ENCODE assay signal across 8 mouse cellular contexts in the genomic region with DNA sequence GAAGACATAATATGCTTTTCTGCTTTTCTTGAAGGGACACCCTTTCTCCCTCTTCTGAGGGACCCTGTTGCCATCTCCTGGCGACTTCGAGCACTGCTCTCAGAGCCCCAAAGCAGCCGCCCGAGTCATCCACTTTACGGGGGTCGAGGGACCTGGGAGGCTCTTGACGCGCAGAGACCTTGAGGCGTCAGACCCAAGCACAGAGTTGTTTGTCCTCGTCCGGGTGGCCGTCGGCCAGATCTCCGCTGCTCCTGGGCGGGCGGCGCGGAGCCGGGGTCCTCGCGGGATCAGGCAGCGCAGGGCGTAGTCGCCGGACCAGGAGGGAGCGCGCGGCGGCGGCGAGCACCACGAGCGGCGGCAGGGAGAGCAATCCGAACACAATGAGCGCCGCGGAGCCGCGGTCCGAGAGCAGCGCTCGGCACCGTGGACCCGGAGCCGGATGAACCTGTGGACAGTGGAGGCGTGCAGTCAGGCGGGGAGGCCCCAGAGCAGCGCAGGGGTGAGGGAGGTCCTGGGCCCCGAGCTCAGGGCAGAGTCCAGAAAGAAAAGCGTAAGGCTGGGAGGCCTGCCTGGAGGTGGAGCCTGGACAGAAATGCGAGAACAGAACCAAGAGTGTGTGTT. TPM values are rescaled to one million over a fixed set of nuclear protein-coding genes. Genes with fewer than 3 reads are reported as not detected.
A peak's percentile ranks its signal among the peaks of the same experiment; 100 is the strongest.
DNase-seq lines count a peak whose midpoint lies in the region; ATAC-seq lines count a peak whose summit lies in the region.

No protein-coding gene starts in this region.

- H3K9me3 ChIP-seq in heart, embryonic 11.5 days (replicated peaks; ENCODE audit: control insufficient read depth, low read length), result no peaks in the 10 kb centered on the region
- no peaks in the 10 kb centered on the region for H3K9me3 ChIP-seq in kidney, embryonic 15.5 days (replicated peaks)
- H3K9me3 ChIP-seq in liver, embryonic 15.5 days (replicated peaks), result no peaks in the 10 kb centered on the region
- no peaks in the 10 kb centered on the region for H3K9me3 ChIP-seq in neural tube, embryonic 11.5 days (ENCODE audit: control insufficient read depth, low read length)
- no peaks in the 10 kb centered on the region for H3K9me3 ChIP-seq in stomach, embryonic 16.5 days (replicated peaks; ENCODE audit: control insufficient read depth, low read length)

- ATAC-seq in erythroblast, adult 5-6 weeks (replicated peaks; ENCODE audit: low FRiP score, poor library complexity, severe bottlenecking), result peak; percentile 68
- peak; percentile 72 for ATAC-seq in heart, embryonic 11.5 days (replicated peaks; ENCODE audit: insufficient number of reproducible peaks, low FRiP score, low TSS enrichment)
- peak; percentile 86 for ATAC-seq in kidney, embryonic 15.5 days (replicated peaks; ENCODE audit: low FRiP score)
- ATAC-seq in liver, embryonic 15.5 days (ENCODE audit: insufficient read depth), result peak; percentile 68
- peak; percentile 81 for ATAC-seq in neural tube, embryonic 11.5 days (ENCODE audit: insufficient read depth, low FRiP score, low TSS enrichment)
- ATAC-seq in stomach, embryonic 16.5 days (ENCODE audit: insufficient read depth, low FRiP score), result peak; percentile 83

- H3K4me1 ChIP-seq in heart, embryonic 11.5 days (ENCODE audit: control insufficient read depth, insufficient read depth, low read length), result peaks cover 20% of the 10 kb centered on the region
- peaks cover 19% of the 10 kb centered on the region for H3K4me1 ChIP-seq in kidney, embryonic 15.5 days
- H3K4me1 ChIP-seq in liver, embryonic 15.5 days (replicated peaks), result peaks cover 34% of the 10 kb centered on the region
- 0 out of 2 replicates have a peak, but pooled peaks cover 2% of the 10 kb centered on the region for H3K4me1 ChIP-seq in neural tube, embryonic 11.5 days (ENCODE audit: control insufficient read depth, insufficient read depth, low read length)
- H3K4me1 ChIP-seq in stomach, embryonic 16.5 days (ENCODE audit: control insufficient read depth, insufficient read depth, low read length), result peaks cover 7% of the 10 kb centered on the region; the same call in 1 of the 2 replicates

- under 1% methylated on average over 52 of the region's 52 CpGs for WGBS in heart, embryonic 11.5 days (ENCODE audit: insufficient replicate concordance)
- under 1% methylated on average over 52 of the region's 52 CpGs for WGBS in kidney, embryonic 15.5 days
- WGBS in liver, embryonic 15.5 days (ENCODE audit: insufficient replicate concordance), result under 1% methylated on average over 52 of the region's 52 CpGs
- 1% methylated on average over 51 of the region's 52 CpGs for WGBS in neural tube, embryonic 11.5 days
- WGBS in stomach, embryonic 16.5 days, result under 1% methylated on average over 52 of the region's 52 CpGs

- H3K27me3 ChIP-seq in heart, embryonic 11.5 days (ENCODE audit: control insufficient read depth, insufficient read depth, low read length), result no peaks in the 10 kb centered on the region
- H3K27me3 ChIP-seq in kidney, embryonic 15.5 days, result no peaks in the 10 kb centered on the region
- H3K27me3 ChIP-seq in liver, embryonic 15.5 days, result peaks cover 49% of the 10 kb centered on the region
- no peaks in the 10 kb centered on the region for H3K27me3 ChIP-seq in neural tube, embryonic 11.5 days (ENCODE audit: control insufficient read depth, insufficient read depth, low read length)
- H3K27me3 ChIP-seq in stomach, embryonic 16.5 days (ENCODE audit: control insufficient read depth, insufficient read depth, low read length), result no peaks in the 10 kb centered on the region

- H3K4me3 ChIP-seq in heart, embryonic 11.5 days (ENCODE audit: low read depth, low read length), result peak overlapping the region; percentile 57
- peak overlapping the region; percentile 70 for H3K4me3 ChIP-seq in kidney, embryonic 15.5 days (replicated peaks)
- H3K4me3 ChIP-seq in liver, embryonic 15.5 days (replicated peaks), result peak overlapping the region; percentile 63
- H3K4me3 ChIP-seq in neural tube, embryonic 11.5 days (ENCODE audit: low read depth, low read length), result peak overlapping the region; percentile 56
- H3K4me3 ChIP-seq in stomach, embryonic 16.5 days (replicated peaks; ENCODE audit: low read length), result peak overlapping the region; percentile 68

- peak overlapping the region; percentile 76 for H3K27ac ChIP-seq in heart, embryonic 11.5 days (ENCODE audit: low read depth, low read length)
- H3K27ac ChIP-seq in kidney, embryonic 15.5 days, result peak overlapping the region; percentile 86
- peak overlapping the region; percentile 64 for H3K27ac ChIP-seq in liver, embryonic 15.5 days (replicated peaks)
- peak overlapping the region; percentile 76 for H3K27ac ChIP-seq in neural tube, embryonic 11.5 days (ENCODE audit: low read depth, low read length)
- peak overlapping the region; percentile 82 for H3K27ac ChIP-seq in stomach, embryonic 16.5 days (ENCODE audit: low read length)

- H3K4me2 ChIP-seq in heart, embryonic 11.5 days, result peak overlapping the region; percentile 84
- H3K4me2 ChIP-seq in kidney, embryonic 15.5 days, result peak overlapping the region; percentile 92
- peak overlapping the region; percentile 90 for H3K4me2 ChIP-seq in liver, embryonic 15.5 days
- peak overlapping the region; percentile 68 for H3K4me2 ChIP-seq in neural tube, embryonic 11.5 days (ENCODE audit: low read depth)
- peak overlapping the region; percentile 76 for H3K4me2 ChIP-seq in stomach, embryonic 16.5 days (ENCODE audit: low read depth, low read length)

- H3K9ac ChIP-seq in heart, embryonic 11.5 days (ENCODE audit: low read depth, low read length), result peak overlapping the region; percentile 78
- peak overlapping the region; percentile 69 for H3K9ac ChIP-seq in kidney, embryonic 15.5 days
- H3K9ac ChIP-seq in liver, embryonic 15.5 days, result peak overlapping the region; percentile 65
- peak overlapping the region; percentile 86 for H3K9ac ChIP-seq in neural tube, embryonic 11.5 days (ENCODE audit: low read length)
- H3K9ac ChIP-seq in stomach, embryonic 16.5 days (ENCODE audit: low read length), result peak overlapping the region; percentile 92

- no peaks in the 10 kb centered on the region for H3K36me3 ChIP-seq in heart, embryonic 11.5 days (ENCODE audit: control insufficient read depth, insufficient read depth, low read length)
- no peaks in the 10 kb centered on the region for H3K36me3 ChIP-seq in kidney, embryonic 15.5 days
- no peaks in the 10 kb centered on the region for H3K36me3 ChIP-seq in liver, embryonic 15.5 days (replicated peaks)
- no peaks in the 10 kb centered on the region for H3K36me3 ChIP-seq in neural tube, embryonic 11.5 days (ENCODE audit: control insufficient read depth, insufficient read depth, low read length)
- H3K36me3 ChIP-seq in stomach, embryonic 16.5 days (ENCODE audit: control insufficient read depth, insufficient read depth, low read length), result no peaks in the 10 kb centered on the region

- peak; percentile 73 for DNase-seq in CD4-positive, CD25-positive, alpha-beta regulatory T cell, adult 2 months (ENCODE audit: low read depth, low spot score)
- peak; percentile 92 for DNase-seq in brain, adult 2 months (ENCODE audit: low read depth, low spot score)
- peak; percentile 83 for DNase-seq in neural tube, embryonic 11.5 days (ENCODE audit: low spot score)

RNA-seq across cellular contexts. Expression of a gene that starts 1.5 kb away (rescaled TPM):
- 1.3 TPM in 1 of 2 replicates, not detected in the other for total RNA-seq in erythroblast, adult 5-6 weeks (2015; ENCODE audit: low replicate concordance)
- total RNA-seq in erythroblast, adult 5-6 weeks (2017; ENCODE audit: low replicate concordance), result 0.42 and 1.3 TPM in 2 replicates
- 3.0 and 3.2 TPM in 2 replicates for polyA plus RNA-seq in heart, embryonic 11.5 days (2014; fragmentation: Nextera tagmentation; extraction: Ambion mirVana)
- 0.42 and 0.47 TPM in 2 replicates for polyA plus RNA-seq in kidney, embryonic 15.5 days (2015; fragmentation: Nextera tagmentation; extraction: Ambion mirVana)
- 0.13 and 0.22 TPM in 2 replicates for polyA plus RNA-seq in liver, embryonic 15.5 days (2015; fragmentation: Nextera tagmentation; extraction: Ambion mirVana)
- 0.33 and 0.49 TPM in 2 replicates for polyA plus RNA-seq in neural tube, embryonic 11.5 days (2014; fragmentation: Nextera tagmentation; extraction: Ambion mirVana)
- polyA plus RNA-seq in stomach, embryonic 16.5 days (2015; fragmentation: Nextera tagmentation; extraction: Ambion mirVana), result 0.35 and 0.43 TPM in 2 replicates

RNA-seq across cellular contexts. Expression of a gene that starts 6.0 kb away (rescaled TPM):
- 2.5 TPM in 1 of 2 replicates, not detected in the other for total RNA-seq in erythroblast, adult 5-6 weeks (2015; ENCODE audit: low replicate concordance)
- 1.7 and 4.3 TPM in 2 replicates for total RNA-seq in erythroblast, adult 5-6 weeks (2017; ENCODE audit: low replicate concordance)
- not detected in 2 replicates for polyA plus RNA-seq in heart, embryonic 11.5 days (2014; fragmentation: Nextera tagmentation; extraction: Ambion mirVana)
- 0.19 and 0.34 TPM in 2 replicates for polyA plus RNA-seq in kidney, embryonic 15.5 days (2015; fragmentation: Nextera tagmentation; extraction: Ambion mirVana)
- 0.07 TPM in 1 of 2 replicates, not detected in the other for polyA plus RNA-seq in liver, embryonic 15.5 days (2015; fragmentation: Nextera tagmentation; extraction: Ambion mirVana)
- not detected in 2 replicates for polyA plus RNA-seq in neural tube, embryonic 11.5 days (2014; fragmentation: Nextera tagmentation; extraction: Ambion mirVana)
- polyA plus RNA-seq in stomach, embryonic 16.5 days (2015; fragmentation: Nextera tagmentation; extraction: Ambion mirVana), result 0.31 and 0.35 TPM in 2 replicates

RNA-seq across cellular contexts. Expression of a gene that starts 9.7 kb away (rescaled TPM):
- total RNA-seq in erythroblast, adult 5-6 weeks (2015; ENCODE audit: low replicate concordance), result not detected in 2 replicates
- total RNA-seq in erythroblast, adult 5-6 weeks (2017; ENCODE audit: low replicate concordance), result not detected in 2 replicates
- polyA plus RNA-seq in heart, embryonic 11.5 days (2014; fragmentation: Nextera tagmentation; extraction: Ambion mirVana), result 0.89 and 1.1 TPM in 2 replicates
- polyA plus RNA-seq in kidney, embryonic 15.5 days (2015; fragmentation: Nextera tagmentation; extraction: Ambion mirVana), result 5.6 and 7.7 TPM in 2 replicates
- polyA plus RNA-seq in liver, embryonic 15.5 days (2015; fragmentation: Nextera tagmentation; extraction: Ambion mirVana), result 0.33 and 0.54 TPM in 2 replicates
- polyA plus RNA-seq in neural tube, embryonic 11.5 days (2014; fragmentation: Nextera tagmentation; extraction: Ambion mirVana), result 11.7 and 13.1 TPM in 2 replicates
- polyA plus RNA-seq in stomach, embryonic 16.5 days (2015; fragmentation: Nextera tagmentation; extraction: Ambion mirVana), result 34.0 and 34.4 TPM in 2 replicates

RNA-seq across cellular contexts. Expression of a gene that starts 18.5 kb away (rescaled TPM):
- 33.0 and 33.8 TPM in 2 replicates for total RNA-seq in erythroblast, adult 5-6 weeks (2015; ENCODE audit: low replicate concordance)
- 18.9 and 45.0 TPM in 2 replicates for total RNA-seq in erythroblast, adult 5-6 weeks (2017; ENCODE audit: low replicate concordance)
- 152 and 166 TPM in 2 replicates for polyA plus RNA-seq in heart, embryonic 11.5 days (2014; fragmentation: Nextera tagmentation; extraction: Ambion mirVana)
- polyA plus RNA-seq in kidney, embryonic 15.5 days (2015; fragmentation: Nextera tagmentation; extraction: Ambion mirVana), result 217 and 226 TPM in 2 replicates
- polyA plus RNA-seq in liver, embryonic 15.5 days (2015; fragmentation: Nextera tagmentation; extraction: Ambion mirVana), result 135 and 141 TPM in 2 replicates
- 225 and 246 TPM in 2 replicates for polyA plus RNA-seq in neural tube, embryonic 11.5 days (2014; fragmentation: Nextera tagmentation; extraction: Ambion mirVana)
- 191 and 199 TPM in 2 replicates for polyA plus RNA-seq in stomach, embryonic 16.5 days (2015; fragmentation: Nextera tagmentation; extraction: Ambion mirVana)

RNA-seq across cellular contexts. Expression of a gene that starts 23.3 kb away (rescaled TPM):
- total RNA-seq in erythroblast, adult 5-6 weeks (2015; ENCODE audit: low replicate concordance), result 4.6 and 14.0 TPM in 2 replicates
- 11.9 and 17.4 TPM in 2 replicates for total RNA-seq in erythroblast, adult 5-6 weeks (2017; ENCODE audit: low replicate concordance)
- polyA plus RNA-seq in heart, embryonic 11.5 days (2014; fragmentation: Nextera tagmentation; extraction: Ambion mirVana), result 84.2 and 88.2 TPM in 2 replicates
- polyA plus RNA-seq in kidney, embryonic 15.5 days (2015; fragmentation: Nextera tagmentation; extraction: Ambion mirVana), result 115 and 124 TPM in 2 replicates
- polyA plus RNA-seq in liver, embryonic 15.5 days (2015; fragmentation: Nextera tagmentation; extraction: Ambion mirVana), result 47.9 and 56.5 TPM in 2 replicates
- 92.4 and 101 TPM in 2 replicates for polyA plus RNA-seq in neural tube, embryonic 11.5 days (2014; fragmentation: Nextera tagmentation; extraction: Ambion mirVana)
- 99.0 and 101 TPM in 2 replicates for polyA plus RNA-seq in stomach, embryonic 16.5 days (2015; fragmentation: Nextera tagmentation; extraction: Ambion mirVana)

Comparison
In these comparisons a context has a peak if more than half of its experiments do, and no peak if none do; other contexts are left out.
1. Peak in every context shown above with its lines: DNase-seq, ATAC-seq, H3K4me3 ChIP-seq and H3K27ac ChIP-seq.